Mouse (Mus musculus) heart, adult 8-10 months (tissue): ENCODE measurements around the gene Krt76. TPM values are rescaled to one million over a fixed set of nuclear protein-coding genes. Genes with fewer than 3 reads are reported as not detected.

Source experiments
- DNase-seq: peaks from one replicate; pipeline ENCODE4 v3.0.0; 2022; ENCODE audit warnings: low spot score
- total RNA-seq, 4 experiments: library from RNA; stranded (reverse); gene quantifications; 2 replicates each; pipeline ENCODE4 v1.2.4; 2022

Gene Krt76
- total RNA-seq = not detected

- no peak for DNase-seq
These were observed at the start of gene Krt76 for GRCm38 (mm10) chr15:101892820-101893219. Krt76 (minus strand) TSS chr15:101892920.

GRCm38 (mm10) chr15:101941948-101942347 lies 49.2 kb upstream of the Krt76 start:
- no peak for DNase-seq

- DNase-seq = no peak
These were observed 47.6 kb upstream of the Krt76 start, which contains the start of gene Krt79 for GRCm38 (mm10) chr15:101940274-101940829. Krt79 (minus strand) TSS chr15:101940324.

GRCm38 (mm10) chr15:101938600-101939308 lies 46.0 kb upstream of the Krt76 start:
- no peak for DNase-seq

GRCm38 (mm10) chr15:101933024-101933423 lies 40.3 kb upstream of the Krt76 start:
- no peak for DNase-seq

- no peak for DNase-seq
These were observed 36.9 kb upstream of the Krt76 start for GRCm38 (mm10) chr15:101929666-101930065.

GRCm38 (mm10) chr15:101929087-101929486 lies 36.4 kb upstream of the Krt76 start:
- DNase-seq = no peak

- DNase-seq = no peak
These were observed 34.8 kb upstream of the Krt76 start for GRCm38 (mm10) chr15:101927340-101928080.

GRCm38 (mm10) chr15:101925041-101925440 lies 32.3 kb upstream of the Krt76 start:
- DNase-seq = no peak

- no peak for DNase-seq
These were observed 31.9 kb upstream of the Krt76 start, which contains the start of gene Krt4 for GRCm38 (mm10) chr15:101924635-101925034. Krt4 (minus strand) TSS chr15:101924735.

GRCm38 (mm10) chr15:101922296-101922695 lies 29.6 kb upstream of the Krt76 start:
- DNase-seq = no peak

- DNase-seq = no peak
These were observed 23.4 kb upstream of the Krt76 start for GRCm38 (mm10) chr15:101916072-101916471.

- DNase-seq = no peak
These were observed 12.1 kb upstream of the Krt76 start for GRCm38 (mm10) chr15:101904849-101905248.

- no peak for DNase-seq
These were observed 9.7 kb upstream of the Krt76 start for GRCm38 (mm10) chr15:101902171-101903149.

- no peak for DNase-seq
These were observed 2.5 kb upstream of the Krt76 start for GRCm38 (mm10) chr15:101895216-101895615.

- DNase-seq = no peak
These were observed 12.9 kb downstream of the Krt76 start for GRCm38 (mm10) chr15:101879776-101880175.

GRCm38 (mm10) chr15:101878041-101878440 lies 14.7 kb downstream of the Krt76 start:
- DNase-seq = no peak

- DNase-seq = no peak
These were observed 18.3 kb downstream of the Krt76 start for GRCm38 (mm10) chr15:101874383-101874782.

GRCm38 (mm10) chr15:101873231-101873630 lies 19.5 kb downstream of the Krt76 start:
- DNase-seq = no peak

GRCm38 (mm10) chr15:101869431-101869830 lies 23.3 kb downstream of the Krt76 start, which contains the start of gene Krt77:
Krt77 (minus strand) TSS chr15:101869705.
- no peak for DNase-seq

- DNase-seq = no peak
These were observed 26.0 kb downstream of the Krt76 start for GRCm38 (mm10) chr15:101866754-101867153.
